Mouse (Mus musculus): Measurements from ENCODE around the gene Dhx9. TPM values are rescaled to one million over a fixed set of nuclear protein-coding genes. Genes with fewer than 3 reads are reported as not detected.

Dhx9 gene
- polyA plus RNA-seq, 1 experiment: 25.2 TPM

GRCm38 (mm10) chr1:153437536-153437935 lies 49.9 kb downstream of the Dhx9 start:
- Histone ChIP-seq H3K4me2 (ENCODE audit: low read depth) (no peak overlapping the region), H3K4me3 (no peak overlapping the region), H3K27me3 (ENCODE audit: control insufficient read depth, insufficient read depth, insufficient read length) (no peaks in the 10 kb centered on the region), H3K36me3 (ENCODE audit: control insufficient read depth, insufficient read depth) (no peaks in the 10 kb centered on the region), H3ac (ENCODE audit: control insufficient read depth, insufficient read length) (no peak overlapping the region), H3K79me2 (ENCODE audit: control insufficient read depth, insufficient read depth) (no peaks in the 10 kb centered on the region)
- no peak for TF ChIP-seq TCF12 (IDR thresholded peaks at IDR 0.05; ENCODE audit: insufficient read depth, poor library complexity, severe bottlenecking)
- no peak for TF ChIP-seq POLR2AphosphoS2 (IDR thresholded peaks at IDR 0.05; ENCODE audit: insufficient read length, low read depth)

- Histone ChIP-seq H3K79me2 (ENCODE audit: control insufficient read depth, insufficient read depth) (no peaks in the 10 kb centered on the region), H3K27me3 (ENCODE audit: control insufficient read depth, insufficient read depth, insufficient read length) (no peaks in the 10 kb centered on the region), H3K4me3 (no peak overlapping the region), H3ac (ENCODE audit: control insufficient read depth, insufficient read length) (no peak overlapping the region), H3K4me2 (ENCODE audit: low read depth) (no peak overlapping the region), H3K36me3 (ENCODE audit: control insufficient read depth, insufficient read depth) (no peaks in the 10 kb centered on the region)
- TF ChIP-seq POLR2AphosphoS2 (IDR thresholded peaks at IDR 0.05; ENCODE audit: insufficient read length, low read depth) (no peak), TCF12 (IDR thresholded peaks at IDR 0.05; ENCODE audit: insufficient read depth, poor library complexity, severe bottlenecking) (no peak), TCF3 (IDR thresholded peaks at IDR 0.05; ENCODE audit: insufficient read length, low read depth) (no peak), MAX (IDR thresholded peaks at IDR 0.05; ENCODE audit: low read depth) (no peak), MYOD1 (IDR thresholded peaks at IDR 0.05; ENCODE audit: control insufficient read depth in 1 of 3, insufficient read length in 2 of 3, low read depth in 2 of 3) (no peak), POLR2A (IDR thresholded peaks at IDR 0.05; ENCODE audit: insufficient read length, low read depth) (no peak), SRF (IDR thresholded peaks at IDR 0.05; ENCODE audit: control insufficient read depth, insufficient read length, low read depth) (no peak), REST (IDR thresholded peaks at IDR 0.05; ENCODE audit: insufficient read depth, insufficient read length) (no peak), MYOG (IDR thresholded peaks at IDR 0.05; ENCODE audit: control insufficient read depth in 1 of 3, insufficient read depth in 1 of 3, insufficient read length in 2 of 3, low read depth in 2 of 3) (no peak), E2F4 (IDR thresholded peaks at IDR 0.05; ENCODE audit: insufficient read depth) (no peak), USF1 (IDR thresholded peaks at IDR 0.05; ENCODE audit: low read depth) (no peak)
Measured at GRCm38 (mm10) chr1:153433851-153434589, 53.4 kb downstream of the Dhx9 start.

GRCm38 (mm10) chr1:153432329-153432728 lies 55.1 kb downstream of the Dhx9 start:
- no peak overlapping the region for H3K4me2 ChIP-seq (ENCODE audit: low read depth)
- H3ac ChIP-seq (ENCODE audit: control insufficient read depth, insufficient read length): no peak overlapping the region
- no peak overlapping the region for H3K4me3 ChIP-seq
- H3K27me3 ChIP-seq (ENCODE audit: control insufficient read depth, insufficient read depth, insufficient read length): no peaks in the 10 kb centered on the region
- no peak for TF ChIP-seq USF1 (IDR thresholded peaks at IDR 0.05; ENCODE audit: low read depth)
- no peak for TF ChIP-seq POLR2A (IDR thresholded peaks at IDR 0.05; ENCODE audit: insufficient read length, low read depth)
- TF ChIP-seq MAX (IDR thresholded peaks at IDR 0.05; ENCODE audit: low read depth): no peak
- no peak for TF ChIP-seq TCF3 (IDR thresholded peaks at IDR 0.05; ENCODE audit: insufficient read length, low read depth)
- no peak for TF ChIP-seq TCF12 (IDR thresholded peaks at IDR 0.05; ENCODE audit: insufficient read depth, poor library complexity, severe bottlenecking)
- no peak for TF ChIP-seq REST (IDR thresholded peaks at IDR 0.05; ENCODE audit: insufficient read depth, insufficient read length)
- TF ChIP-seq MYOG (IDR thresholded peaks at IDR 0.05; ENCODE audit: control insufficient read depth in 1 of 3, insufficient read depth in 1 of 3, insufficient read length in 2 of 3, low read depth in 2 of 3): no peak
- H3K36me3 ChIP-seq (ENCODE audit: control insufficient read depth, insufficient read depth): no peaks in the 10 kb centered on the region
- H3K79me2 ChIP-seq (ENCODE audit: control insufficient read depth, insufficient read depth): no peaks in the 10 kb centered on the region

GRCm38 (mm10) chr1:153431701-153432100 lies 55.8 kb downstream of the Dhx9 start:
- H3K27me3 ChIP-seq (ENCODE audit: control insufficient read depth, insufficient read depth, insufficient read length): no peaks in the 10 kb centered on the region
- H3ac ChIP-seq (ENCODE audit: control insufficient read depth, insufficient read length): no peak overlapping the region
- H3K4me3 ChIP-seq: no peak overlapping the region
- no peak overlapping the region for H3K4me2 ChIP-seq (ENCODE audit: low read depth)
- no peaks in the 10 kb centered on the region for H3K79me2 ChIP-seq (ENCODE audit: control insufficient read depth, insufficient read depth)
- no peak for TF ChIP-seq TCF12 (IDR thresholded peaks at IDR 0.05; ENCODE audit: insufficient read depth, poor library complexity, severe bottlenecking)
- no peaks in the 10 kb centered on the region for H3K36me3 ChIP-seq (ENCODE audit: control insufficient read depth, insufficient read depth)

GRCm38 (mm10) chr1:153431158-153431557 lies 56.3 kb downstream of the Dhx9 start:
- H3K4me2 ChIP-seq (ENCODE audit: low read depth): no peak overlapping the region
- no peaks in the 10 kb centered on the region for H3K27me3 ChIP-seq (ENCODE audit: control insufficient read depth, insufficient read depth, insufficient read length)
- no peaks in the 10 kb centered on the region for H3K36me3 ChIP-seq (ENCODE audit: control insufficient read depth, insufficient read depth)
- TF ChIP-seq POLR2AphosphoS2 (IDR thresholded peaks at IDR 0.05; ENCODE audit: insufficient read length, low read depth): no peak
- TF ChIP-seq MYOD1 (IDR thresholded peaks at IDR 0.05; ENCODE audit: control insufficient read depth in 1 of 3, insufficient read length in 2 of 3, low read depth in 2 of 3): no peak
- TF ChIP-seq TCF12 (IDR thresholded peaks at IDR 0.05; ENCODE audit: insufficient read depth, poor library complexity, severe bottlenecking): no peak
- no peak for TF ChIP-seq MYOG (IDR thresholded peaks at IDR 0.05; ENCODE audit: control insufficient read depth in 1 of 3, insufficient read depth in 1 of 3, insufficient read length in 2 of 3, low read depth in 2 of 3)
- TF ChIP-seq MAX (IDR thresholded peaks at IDR 0.05; ENCODE audit: low read depth): no peak
- no peak for TF ChIP-seq SRF (IDR thresholded peaks at IDR 0.05; ENCODE audit: control insufficient read depth, insufficient read length, low read depth)
- no peak for TF ChIP-seq USF1 (IDR thresholded peaks at IDR 0.05; ENCODE audit: low read depth)
- TF ChIP-seq REST (IDR thresholded peaks at IDR 0.05; ENCODE audit: insufficient read depth, insufficient read length): no peak
- TF ChIP-seq CEBPB (IDR thresholded peaks at IDR 0.05; ENCODE audit: insufficient read depth, poor library complexity, severe bottlenecking): no peak
- no peak overlapping the region for H3K4me3 ChIP-seq
- no peaks in the 10 kb centered on the region for H3K79me2 ChIP-seq (ENCODE audit: control insufficient read depth, insufficient read depth)
- no peak overlapping the region for H3ac ChIP-seq (ENCODE audit: control insufficient read depth, insufficient read length)
